Mouse (Mus musculus) hindbrain, embryonic 11.5 days (tissue): Measurements from ENCODE around the gene Crhr1. TPM values are rescaled to one million over a fixed set of nuclear protein-coding genes. Genes with fewer than 3 reads are reported as not detected.

Source experiments
- ATAC-seq: fragments of 200-750 bp; cut with Nextera tagmentation; 2 replicates; pipeline ENCODE4 v1.8.0; 2017; ENCODE audit warnings: mild to moderate bottlenecking, moderate TSS enrichment, moderate library complexity; ENCODE audit not compliant: low FRiP score
- DNase-seq: peaks from one replicate; pipeline ENCODE4 v3.0.0-alpha.2; 2015; ENCODE audit warnings: low spot score
- H3K27ac ChIP-seq: fragments of 300-500 bp; sonication (generic); 2 replicates; pipeline ENCODE4 v1.5.1; 2014; ENCODE audit warnings: mild to moderate bottlenecking, low read depth, low read length
- H3K27me3 ChIP-seq: fragments of 300-500 bp; sonication (generic); 2 replicates; pipeline ENCODE4 v1.6.1; 2014; ENCODE audit warnings: mild to moderate bottlenecking, low read length, moderate library complexity, mixed read lengths; ENCODE audit not compliant: control insufficient read depth, insufficient read depth
- H3K36me3 ChIP-seq: fragments of 300-500 bp; sonication (generic); 2 replicates; pipeline ENCODE4 v1.6.1; 2014; ENCODE audit warnings: mild to moderate bottlenecking, low read length, moderate library complexity, mixed read lengths; ENCODE audit not compliant: control insufficient read depth, insufficient read depth
- H3K4me1 ChIP-seq: fragments of 300-500 bp; sonication (generic); replicated peaks from 2 replicates; pipeline ENCODE4 v1.6.1; 2014; ENCODE audit warnings: low read length, mixed read lengths; ENCODE audit not compliant: control insufficient read depth, insufficient read depth
- H3K4me2 ChIP-seq: fragments of 300-500 bp; sonication (generic); replicated peaks from 2 replicates; pipeline ENCODE4 v1.6.1; 2014; ENCODE audit warnings: mild to moderate bottlenecking, low read depth, low read length
- H3K4me3 ChIP-seq: fragments of 300-500 bp; sonication (generic); 2 replicates; pipeline ENCODE4 v1.5.1; 2014; ENCODE audit warnings: low read depth, low read length
- H3K9ac ChIP-seq: fragments of 300-500 bp; sonication (generic); 2 replicates; pipeline ENCODE4 v1.6.1; 2014; ENCODE audit warnings: low read depth, low read length
- H3K9me3 ChIP-seq: fragments of 300-500 bp; sonication (generic); 2 replicates; pipeline ENCODE4 v1.6.1; 2016; ENCODE audit warnings: low read length; ENCODE audit not compliant: control insufficient read depth
- WGBS: fragments of 180-500 bp; shearing (Covaris S2); extraction: QIAGEN DNeasy Blood & Tissue Kit; methylation state at CpG from one replicate; pipeline ENCODE4 v1.1.7; 2014; 5-methylcytosine and 5-hydroxymethylcytosine counted together
- polyA plus RNA-seq: library from polyadenylated mRNA; unstranded; fragments of >200 nt; fragmentation: Nextera tagmentation; extraction: Ambion mirVana; gene quantifications from 2 replicates; pipeline ENCODE4 v1.2.1, GENCODE M21; 2014

Crhr1 gene
- polyA plus RNA-seq, result 0.73 and 1.1 TPM in 2 replicates

DNA sequence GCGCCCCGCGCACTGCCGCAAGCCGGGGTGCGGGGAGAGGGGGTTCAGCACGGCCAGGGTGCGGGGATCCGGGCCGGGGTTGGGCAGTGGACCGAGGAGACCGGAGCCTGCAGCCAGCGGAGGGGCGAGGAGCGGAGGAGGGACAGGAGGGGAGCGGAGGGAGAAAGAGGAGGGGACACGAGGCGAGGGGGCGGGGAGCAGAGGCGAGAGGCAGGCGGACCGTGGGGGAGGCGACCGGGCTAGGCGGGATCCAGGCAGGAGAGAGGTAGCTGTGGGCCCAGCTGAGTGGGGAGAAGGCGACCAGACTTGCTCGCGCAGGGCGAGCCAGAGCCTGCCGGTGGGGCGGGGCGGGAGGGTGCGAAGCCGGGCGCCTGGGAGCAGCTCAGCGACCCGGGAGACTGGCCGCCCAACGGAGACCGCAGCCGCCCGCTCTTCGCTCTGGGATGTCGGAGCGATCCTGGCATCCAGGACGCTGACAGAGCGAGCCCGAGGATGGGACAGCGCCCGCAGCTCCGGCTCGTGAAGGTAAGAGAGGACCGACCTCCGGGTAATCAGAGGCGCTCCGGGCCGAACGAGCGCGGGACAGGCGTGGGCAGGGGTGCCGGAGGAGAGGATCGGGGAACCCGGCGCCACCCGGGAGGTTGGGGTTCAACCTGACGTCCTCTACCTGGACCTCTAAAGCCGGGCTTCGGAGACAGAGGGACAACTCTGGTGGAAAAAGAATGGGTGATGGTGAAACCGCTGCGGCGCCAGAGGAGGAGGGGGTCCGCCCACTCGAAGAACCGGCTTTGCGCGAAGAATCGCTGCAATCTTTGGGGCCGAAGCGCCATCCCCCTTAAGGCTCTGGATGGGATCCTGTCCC lies at the start of gene Crhr1:
Gene Crhr1 (plus strand): TSS at position 276 of the 862 bp plus-strand sequence.
- ATAC-seq (peak; percentile 60), DNase-seq (peak; percentile 73)
- Histone ChIP-seq H3K4me2 (peak within 1 kb of the TSS; percentile 99), H3K36me3 (no peaks in the 10 kb centered on the region), H3K4me1 (peaks cover 10% of the 10 kb centered on the region), H3K27ac (no peak within 1 kb of the TSS), H3K27me3 (peaks cover 53% of the 10 kb centered on the region), H3K9ac (peak within 1 kb of the TSS; percentile 71), H3K4me3 (peak within 1 kb of the TSS; percentile 54), H3K9me3 (no peaks in the 10 kb centered on the region)
- WGBS, result under 1% methylated on average over 70 of the region's 80 CpGs

DNA sequence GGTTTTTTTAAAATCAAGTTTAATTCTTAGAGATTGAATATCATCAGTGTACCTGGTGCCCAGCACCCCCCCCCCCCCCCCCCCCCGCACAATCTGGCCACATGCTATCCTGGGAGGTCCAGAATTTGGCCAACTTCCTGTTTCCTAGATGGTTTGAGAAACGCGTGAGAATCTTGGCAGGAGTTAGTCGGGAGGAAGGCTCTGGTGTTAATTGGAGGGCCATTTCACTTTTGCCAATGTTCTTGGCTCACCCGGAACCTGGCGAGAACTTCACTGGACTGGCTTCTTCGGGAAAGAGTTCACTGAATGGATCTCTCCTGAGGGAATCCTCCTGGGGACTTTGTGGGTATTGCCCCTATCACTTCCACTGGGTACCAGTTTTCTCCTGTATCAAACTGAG lies 49.4 kb upstream of the Crhr1 start:
- H3K27ac ChIP-seq, result no peak overlapping the region
- H3K9ac ChIP-seq, result no peak overlapping the region
- WGBS, result 92% methylated on average over 6 of the region's 7 CpGs
- H3K9me3 ChIP-seq, result no peaks in the 10 kb centered on the region
- DNase-seq, result no peak
- no peaks in the 10 kb centered on the region for H3K4me1 ChIP-seq
- H3K4me3 ChIP-seq, result no peak overlapping the region
- H3K27me3 ChIP-seq, result no peaks in the 10 kb centered on the region
- no peak overlapping the region for H3K4me2 ChIP-seq
- no peaks in the 10 kb centered on the region for H3K36me3 ChIP-seq
- no peak for ATAC-seq

DNA sequence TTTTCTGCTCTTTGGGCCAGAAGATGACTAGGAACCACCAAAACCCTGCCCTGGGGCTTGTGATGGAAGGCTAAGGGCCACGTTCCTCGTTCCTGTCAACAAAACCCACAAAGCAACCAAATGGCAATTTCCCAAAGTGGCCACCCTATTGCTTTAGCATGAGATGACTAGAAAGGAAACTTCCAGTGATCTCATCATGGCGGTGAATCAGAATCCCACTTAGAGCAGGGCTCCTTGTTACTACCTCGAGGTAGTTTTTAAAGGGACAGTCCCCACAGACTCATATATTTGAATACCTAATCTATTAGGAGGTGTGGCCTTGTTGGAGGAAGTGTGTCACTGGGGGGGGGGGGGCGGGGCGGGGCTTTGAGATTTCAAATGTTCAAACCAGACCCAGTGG lies 48.9 kb upstream of the Crhr1 start:
- no peaks in the 10 kb centered on the region for H3K4me1 ChIP-seq
- 84% methylated on average over 6 of the region's 6 CpGs for WGBS
- H3K27me3 ChIP-seq, result no peaks in the 10 kb centered on the region
- no peak for ATAC-seq
- DNase-seq, result no peak
- no peak overlapping the region for H3K9ac ChIP-seq
- H3K27ac ChIP-seq, result no peak overlapping the region
- H3K36me3 ChIP-seq, result no peaks in the 10 kb centered on the region
- no peak overlapping the region for H3K4me2 ChIP-seq
- H3K9me3 ChIP-seq, result no peaks in the 10 kb centered on the region
- no peak overlapping the region for H3K4me3 ChIP-seq

DNA sequence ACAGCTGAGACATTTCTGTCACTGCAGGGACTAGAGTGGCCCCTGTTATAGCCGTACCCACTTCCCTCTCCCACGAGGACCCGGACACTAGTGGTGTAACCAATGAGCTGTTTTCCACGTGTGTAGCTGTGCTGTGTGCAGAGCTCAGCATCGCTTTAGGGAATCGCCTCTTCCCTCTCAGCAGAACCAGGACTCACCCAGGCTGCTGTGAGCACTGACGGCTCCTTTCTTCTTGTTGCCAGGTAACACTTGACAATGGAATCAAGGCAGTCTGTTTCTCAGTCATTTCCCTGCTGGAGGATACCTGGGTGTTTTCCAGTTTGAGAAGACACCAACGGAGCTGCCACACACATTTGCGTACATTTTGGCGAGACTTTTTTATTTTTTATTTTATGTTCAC lies 44.1 kb upstream of the Crhr1 start:
- no peak for ATAC-seq
- DNase-seq, result peak; percentile 24
- Histone ChIP-seq H3K9me3 (no peaks in the 10 kb centered on the region), H3K4me3 (no peak overlapping the region), H3K27ac (no peak overlapping the region), H3K4me2 (no peak overlapping the region), H3K36me3 (no peaks in the 10 kb centered on the region), H3K9ac (no peak overlapping the region), H3K27me3 (no peaks in the 10 kb centered on the region), H3K4me1 (no peaks in the 10 kb centered on the region)
- 55% methylated on average over 10 of the region's 10 CpGs for WGBS

DNA sequence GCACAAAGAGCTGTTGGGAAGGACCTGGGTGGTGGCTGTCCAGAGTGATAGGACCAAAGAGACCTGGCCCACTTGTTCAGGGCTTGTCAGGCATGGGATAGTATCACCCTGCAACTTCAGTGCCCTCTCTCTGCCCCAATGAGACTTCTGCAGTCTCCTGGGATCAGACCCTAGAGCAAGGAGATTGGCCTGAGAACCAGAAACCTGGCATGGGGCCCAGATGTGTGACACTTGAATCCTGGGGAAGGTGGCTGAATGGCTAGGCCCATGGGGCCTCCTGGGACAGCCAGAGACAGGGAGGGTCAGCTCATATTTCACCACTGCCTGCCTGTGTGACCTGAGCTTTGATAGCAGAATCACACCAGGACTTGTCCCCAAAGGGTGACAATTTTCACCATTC lies 41.9 kb upstream of the Crhr1 start:
- DNase-seq (no peak), ATAC-seq (no peak)
- Histone ChIP-seq H3K4me1 (no peaks in the 10 kb centered on the region), H3K4me2 (no peak overlapping the region), H3K27ac (no peak overlapping the region), H3K27me3 (no peaks in the 10 kb centered on the region), H3K4me3 (no peak overlapping the region), H3K9me3 (no peaks in the 10 kb centered on the region), H3K36me3 (no peaks in the 10 kb centered on the region), H3K9ac (no peak overlapping the region)

DNA sequence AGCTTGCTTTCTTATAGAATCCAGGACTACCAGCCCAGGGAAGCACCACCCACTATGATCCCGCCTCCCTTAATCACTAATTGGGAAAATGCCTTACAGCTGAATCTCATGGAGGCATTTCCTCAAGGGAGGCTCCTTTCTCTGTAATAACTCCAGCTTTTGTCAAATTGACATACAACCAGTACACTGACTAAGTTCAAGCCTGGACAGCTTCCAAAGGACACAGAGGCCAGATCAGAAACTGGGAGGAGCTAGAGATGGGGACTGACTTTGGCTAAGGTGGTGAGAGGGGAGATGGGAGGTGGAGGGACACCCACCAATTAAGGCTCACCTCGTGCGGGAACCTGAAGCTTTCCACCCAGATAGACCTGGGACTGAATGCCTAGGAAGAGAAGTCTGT lies 37.5 kb upstream of the Crhr1 start:
- Histone ChIP-seq H3K4me3 (no peak overlapping the region), H3K4me1 (no peaks in the 10 kb centered on the region), H3K9me3 (no peaks in the 10 kb centered on the region), H3K9ac (no peak overlapping the region), H3K4me2 (no peak overlapping the region), H3K27ac (no peak overlapping the region), H3K27me3 (no peaks in the 10 kb centered on the region), H3K36me3 (no peaks in the 10 kb centered on the region)
- ATAC-seq, result no peak
- DNase-seq, result no peak
- 81% methylated on average over 3 of the region's 3 CpGs for WGBS

DNA sequence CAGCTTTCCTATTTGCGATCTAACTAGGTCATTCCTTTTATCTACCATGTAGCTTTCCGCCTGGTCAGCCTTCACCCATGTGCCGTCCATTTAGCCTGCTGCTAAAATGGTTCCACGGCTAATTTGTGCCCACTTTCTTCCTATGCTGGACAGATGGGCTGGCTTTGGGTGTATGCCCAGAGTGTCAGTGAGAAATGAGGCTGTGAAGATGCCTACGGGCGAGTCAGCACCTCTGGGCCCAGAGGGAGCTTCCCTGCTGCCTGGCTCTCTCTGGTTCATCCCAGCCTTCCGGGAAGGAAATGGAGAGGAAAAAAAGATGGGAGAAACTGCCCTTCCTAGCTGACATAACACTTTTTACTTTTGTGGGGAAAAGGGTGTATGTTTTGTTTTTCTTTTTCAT lies 36.1 kb upstream of the Crhr1 start:
- 82% methylated on average over 7 of the region's 7 CpGs for WGBS
- no peak for ATAC-seq

DNA sequence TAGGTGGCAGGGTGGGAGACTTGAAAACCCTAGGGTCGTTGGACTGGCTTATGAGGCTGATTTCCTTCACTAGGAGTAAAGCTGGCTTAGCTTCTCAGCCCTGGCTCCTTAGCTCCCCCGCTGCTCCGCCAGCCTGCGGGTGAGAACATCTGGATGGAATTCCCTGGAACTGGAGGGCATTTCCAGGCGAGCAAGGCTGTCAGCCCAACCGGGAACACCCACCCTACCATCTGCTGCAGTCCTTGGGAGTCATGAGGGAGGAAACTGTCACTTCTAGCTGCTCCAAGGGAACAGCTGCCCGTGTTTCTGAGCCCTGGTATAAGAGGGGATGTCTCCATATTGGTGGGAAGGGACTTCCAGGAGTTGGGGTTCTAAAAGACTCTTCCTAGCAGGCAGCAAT lies 33.1 kb upstream of the Crhr1 start:
- Histone ChIP-seq H3K9me3 (no peaks in the 10 kb centered on the region), H3K4me2 (no peak overlapping the region), H3K36me3 (no peaks in the 10 kb centered on the region), H3K27me3 (no peaks in the 10 kb centered on the region), H3K9ac (no peak overlapping the region), H3K4me1 (no peaks in the 10 kb centered on the region; the same call in 1 of the 2 replicates), H3K27ac (no peak overlapping the region), H3K4me3 (no peak overlapping the region)
- DNase-seq (no peak), ATAC-seq (no peak)
- WGBS, result 31% methylated on average over 7 of the region's 7 CpGs

More for the DNA sequence above, 36.1 kb upstream of the Crhr1 start:
- no peaks in the 10 kb centered on the region for H3K36me3 ChIP-seq
- H3K9ac ChIP-seq, result no peak overlapping the region
- H3K4me2 ChIP-seq, result no peak overlapping the region
- H3K27ac ChIP-seq, result no peak overlapping the region
- H3K4me3 ChIP-seq, result no peak overlapping the region
- H3K4me1 ChIP-seq, result no peaks in the 10 kb centered on the region
- no peaks in the 10 kb centered on the region for H3K27me3 ChIP-seq
- no peaks in the 10 kb centered on the region for H3K9me3 ChIP-seq
- no peak for DNase-seq

DNA sequence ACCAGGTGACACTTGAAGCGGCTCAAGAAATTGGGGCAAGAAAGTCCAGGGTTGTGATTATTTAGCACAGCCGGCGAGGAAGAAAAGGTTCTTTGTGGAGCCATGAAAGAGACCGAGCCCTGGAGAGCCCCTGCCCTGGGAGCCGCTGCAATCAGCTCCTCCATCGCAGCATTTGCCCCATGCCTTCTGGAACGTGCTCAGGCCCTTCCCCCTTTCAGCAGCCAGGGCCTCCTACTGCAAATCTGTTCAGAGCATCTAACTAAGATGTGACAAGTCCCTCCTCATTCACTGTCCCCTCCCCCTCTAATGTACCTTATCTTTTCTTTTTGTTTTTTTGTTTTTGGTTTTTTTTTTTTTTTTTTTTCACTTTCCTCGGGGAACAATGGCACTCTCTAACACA lies 30.0 kb upstream of the Crhr1 start:
- Histone ChIP-seq H3K27me3 (no peaks in the 10 kb centered on the region), H3K4me1 (peaks cover 3% of the 10 kb centered on the region; the same call in 1 of the 2 replicates), H3K9ac (no peak overlapping the region), H3K9me3 (no peaks in the 10 kb centered on the region), H3K27ac (no peak overlapping the region), H3K4me2 (no peak overlapping the region), H3K4me3 (no peak overlapping the region), H3K36me3 (no peaks in the 10 kb centered on the region)
- DNase-seq (peak; percentile 26), ATAC-seq (no peak)
- 26% methylated on average over 8 of the region's 8 CpGs for WGBS
